Mouse (Mus musculus): ENCODE data around the gene Ric1. TPM values are rescaled to one million over a fixed set of nuclear protein-coding genes. Genes with fewer than 3 reads are reported as not detected.
"Not testable (repeated sequence)": the region's sequence is repeated elsewhere in the genome, so short reads cannot be mapped to it uniquely, and the experiment has no call there.

Gene Ric1
- polyA plus RNA-seq, 1 experiment = 8.9 TPM

GRCm38 (mm10) chr19:29582439-29582838 lies 60.4 kb downstream of the Ric1 start:
- no peak for DNase-seq
- Histone ChIP-seq H3K36me3 (ENCODE audit: control insufficient read depth, insufficient read depth, low read length) (peaks cover 5% of the 10 kb centered on the region), H3K4me3 (ENCODE audit: insufficient read depth, low read depth, low read length) (no peak overlapping the region), H3K27me3 (replicated peaks; ENCODE audit: control insufficient read depth, insufficient read depth, low read length) (no peaks in the 10 kb centered on the region), H3K27ac (ENCODE audit: insufficient read depth, low read depth, low read length) (no peak overlapping the region), H3K4me1 (ENCODE audit: control insufficient read depth, insufficient read depth, low read length) (no peaks in the 10 kb centered on the region)
- WGBS = 97% methylated on average over 2 of the region's 2 CpGs
- TF ChIP-seq POLR2A (IDR thresholded peaks at IDR 0.05; ENCODE audit: low read depth, low read length) (no peak), CTCF (conservative IDR thresholded peaks at IDR 0.05; ENCODE audit: insufficient read depth, insufficient read length, low read depth, low read length) (no peak)

GRCm38 (mm10) chr19:29583734-29584133 lies 61.7 kb downstream of the Ric1 start:
- DNase-seq = no peak

GRCm38 (mm10) chr19:29593783-29594182 lies 71.7 kb downstream of the Ric1 start:
- 75% methylated on average over 3 of the region's 3 CpGs for WGBS
- not testable (repeated sequence) for H3K36me3 ChIP-seq (ENCODE audit: control insufficient read depth, insufficient read depth, low read length); H3K27ac ChIP-seq (ENCODE audit: insufficient read depth, low read depth, low read length); H3K4me1 ChIP-seq (ENCODE audit: control insufficient read depth, insufficient read depth, low read length); DNase-seq; H3K4me3 ChIP-seq (ENCODE audit: insufficient read depth, low read depth, low read length); H3K27me3 ChIP-seq (replicated peaks; ENCODE audit: control insufficient read depth, insufficient read depth, low read length)

More at GRCm38 (mm10) chr19:29583734-29584133, 61.7 kb downstream of the Ric1 start:
- no peak overlapping the region for H3K27ac ChIP-seq (ENCODE audit: insufficient read depth, low read depth, low read length)
- H3K36me3 ChIP-seq (ENCODE audit: control insufficient read depth, insufficient read depth, low read length) = peaks cover 9% of the 10 kb centered on the region
- WGBS = 87% methylated on average over 6 of the region's 6 CpGs
- H3K4me3 ChIP-seq (ENCODE audit: insufficient read depth, low read depth, low read length) = no peak overlapping the region
- TF ChIP-seq POLR2A (IDR thresholded peaks at IDR 0.05; ENCODE audit: low read depth, low read length) (no peak), CTCF (conservative IDR thresholded peaks at IDR 0.05; ENCODE audit: insufficient read depth, insufficient read length, low read depth, low read length) (no peak)
- H3K27me3 ChIP-seq (replicated peaks; ENCODE audit: control insufficient read depth, insufficient read depth, low read length) = no peaks in the 10 kb centered on the region
- H3K4me1 ChIP-seq (ENCODE audit: control insufficient read depth, insufficient read depth, low read length) = no peaks in the 10 kb centered on the region

GRCm38 (mm10) chr19:29596276-29596675 lies 74.2 kb downstream of the Ric1 start:
- no peak overlapping the region for H3K27ac ChIP-seq (ENCODE audit: insufficient read depth, low read depth, low read length)
- no peak for TF ChIP-seq POLR2A (IDR thresholded peaks at IDR 0.05; ENCODE audit: low read depth, low read length)
- no peak for TF ChIP-seq CTCF (conservative IDR thresholded peaks at IDR 0.05; ENCODE audit: insufficient read depth, insufficient read length, low read depth, low read length)
- DNase-seq = no peak
- WGBS = 97% methylated on average over 3 of the region's 3 CpGs
- no peak overlapping the region for H3K4me3 ChIP-seq (ENCODE audit: insufficient read depth, low read depth, low read length)
- H3K4me1 ChIP-seq (ENCODE audit: control insufficient read depth, insufficient read depth, low read length) = no peaks in the 10 kb centered on the region
- H3K36me3 ChIP-seq (ENCODE audit: control insufficient read depth, insufficient read depth, low read length) = peaks cover 2% of the 10 kb centered on the region
- no peaks in the 10 kb centered on the region for H3K27me3 ChIP-seq (replicated peaks; ENCODE audit: control insufficient read depth, insufficient read depth, low read length)

GRCm38 (mm10) chr19:29596985-29597384 lies 74.9 kb downstream of the Ric1 start:
- Histone ChIP-seq H3K4me1 (ENCODE audit: control insufficient read depth, insufficient read depth, low read length) (no peaks in the 10 kb centered on the region), H3K27ac (ENCODE audit: insufficient read depth, low read depth, low read length) (no peak overlapping the region), H3K27me3 (replicated peaks; ENCODE audit: control insufficient read depth, insufficient read depth, low read length) (no peaks in the 10 kb centered on the region), H3K4me3 (ENCODE audit: insufficient read depth, low read depth, low read length) (no peak overlapping the region), H3K36me3 (ENCODE audit: control insufficient read depth, insufficient read depth, low read length) (peaks cover 2% of the 10 kb centered on the region)
- peak; percentile 14 for DNase-seq
- 99% methylated on average over 2 of the region's 2 CpGs for WGBS
- no peak for TF ChIP-seq POLR2A (IDR thresholded peaks at IDR 0.05; ENCODE audit: low read depth, low read length)
- TF ChIP-seq CTCF (conservative IDR thresholded peaks at IDR 0.05; ENCODE audit: insufficient read depth, insufficient read length, low read depth, low read length) = peak; percentile 43

GRCm38 (mm10) chr19:29598981-29599380 lies 76.9 kb downstream of the Ric1 start:
- 60% methylated on average over 5 of the region's 5 CpGs for WGBS
- H3K27me3 ChIP-seq (replicated peaks; ENCODE audit: control insufficient read depth, insufficient read depth, low read length) = no peaks in the 10 kb centered on the region
- H3K4me3 ChIP-seq (ENCODE audit: insufficient read depth, low read depth, low read length) = no peak overlapping the region
- peaks cover 2% of the 10 kb centered on the region for H3K36me3 ChIP-seq (ENCODE audit: control insufficient read depth, insufficient read depth, low read length)
- DNase-seq = peak; percentile 22
- no peaks in the 10 kb centered on the region for H3K4me1 ChIP-seq (ENCODE audit: control insufficient read depth, insufficient read depth, low read length)
- TF ChIP-seq POLR2A (IDR thresholded peaks at IDR 0.05; ENCODE audit: low read depth, low read length) = no peak
- TF ChIP-seq CTCF (conservative IDR thresholded peaks at IDR 0.05; ENCODE audit: insufficient read depth, insufficient read length, low read depth, low read length) = no peak
- no peak overlapping the region for H3K27ac ChIP-seq (ENCODE audit: insufficient read depth, low read depth, low read length)

- Histone ChIP-seq H3K36me3 (ENCODE audit: control insufficient read depth, insufficient read depth, low read length) (peaks cover 2% of the 10 kb centered on the region; the same call in 1 of the 2 replicates), H3K27me3 (replicated peaks; ENCODE audit: control insufficient read depth, insufficient read depth, low read length) (no peaks in the 10 kb centered on the region), H3K27ac (ENCODE audit: insufficient read depth, low read depth, low read length) (no peak overlapping the region), H3K4me1 (ENCODE audit: control insufficient read depth, insufficient read depth, low read length) (no peaks in the 10 kb centered on the region), H3K4me3 (ENCODE audit: insufficient read depth, low read depth, low read length) (no peak overlapping the region)
- DNase-seq = no peak
- TF ChIP-seq POLR2A (IDR thresholded peaks at IDR 0.05; ENCODE audit: low read depth, low read length) = no peak
- TF ChIP-seq CTCF (conservative IDR thresholded peaks at IDR 0.05; ENCODE audit: insufficient read depth, insufficient read length, low read depth, low read length) = no peak
- WGBS = 89% methylated on average over 14 of the region's 14 CpGs
These were observed 81.7 kb downstream of the Ric1 start for GRCm38 (mm10) chr19:29603548-29604353.
